Comparison of ENCODE assay signal across 8 mouse cellular contexts in genomic region chr10:121124481-121124880, GRCm38 (mm10).
DNase-seq lines count a peak whose midpoint lies in the region; ATAC-seq and TF ChIP-seq lines count a peak whose summit lies in the region.

No protein-coding gene starts in this region.

- peak; percentile 41; the same call in 1 of the 2 replicates for TF ChIP-seq CTCF in stomach, postnatal 0 days (IDR thresholded peaks at IDR 0.05; ENCODE audit: low read depth)

- H3K4me1 ChIP-seq in kidney, embryonic 14.5 days (ENCODE audit: control insufficient read depth, insufficient read depth, low read length) = no peaks in the 10 kb centered on the region
- 0 out of 2 replicates have a peak, but pooled peaks cover 6% of the 10 kb centered on the region for H3K4me1 ChIP-seq in embryonic facial prominence, embryonic 10.5 days
- H3K4me1 ChIP-seq in stomach, postnatal 0 days (replicated peaks; ENCODE audit: control insufficient read depth, insufficient read depth) = no peaks in the 10 kb centered on the region

- DNase-seq in kidney, adult 9 months = peak; percentile 50
- DNase-seq in R1 (ENCODE audit: low read depth, low spot score) = peak; percentile 18
- peak; percentile 16 for DNase-seq in embryonic facial prominence, embryonic 10.5 days (ENCODE audit: low spot score)
- DNase-seq in stomach, postnatal 0 days (ENCODE audit: low spot score) = peak; percentile 19
- DNase-seq in embryo, embryonic 10.5 days (ENCODE audit: low spot score) = no peak
- no peak for DNase-seq in layer of hippocampus, adult 9-10 months (ENCODE audit: low spot score)
- no peak for DNase-seq in right cerebral cortex, adult 18-20 months

- no peak overlapping the region for H3K4me3 ChIP-seq in kidney, embryonic 14.5 days (ENCODE audit: low read length)
- no peak overlapping the region for H3K4me3 ChIP-seq in embryonic facial prominence, embryonic 10.5 days
- H3K4me3 ChIP-seq in stomach, postnatal 0 days (ENCODE audit: low read depth, low read length) = no peak overlapping the region

- no peak overlapping the region for H3K27ac ChIP-seq in kidney, embryonic 14.5 days (ENCODE audit: low read depth, low read length)
- no peak overlapping the region for H3K27ac ChIP-seq in embryonic facial prominence, embryonic 10.5 days (replicated peaks)
- H3K27ac ChIP-seq in stomach, postnatal 0 days (replicated peaks) = no peak overlapping the region

- no peak overlapping the region for H3K9ac ChIP-seq in kidney, embryonic 14.5 days (ENCODE audit: low read depth, low read length)
- no peak overlapping the region for H3K9ac ChIP-seq in stomach, postnatal 0 days (ENCODE audit: low read length)

- no peak for TF ChIP-seq EP300 in stomach, postnatal 0 days (optimal IDR thresholded peaks at IDR 0.05)

- H3K4me2 ChIP-seq in kidney, embryonic 14.5 days (replicated peaks; ENCODE audit: low read depth, low read length) = no peak overlapping the region
- H3K4me2 ChIP-seq in stomach, postnatal 0 days (replicated peaks; ENCODE audit: low read depth) = no peak overlapping the region

- H3K36me3 ChIP-seq in kidney, embryonic 14.5 days (ENCODE audit: control insufficient read depth, insufficient read depth, low read length) = no peaks in the 10 kb centered on the region
- H3K36me3 ChIP-seq in embryonic facial prominence, embryonic 10.5 days (replicated peaks) = no peaks in the 10 kb centered on the region
- no peaks in the 10 kb centered on the region for H3K36me3 ChIP-seq in stomach, postnatal 0 days (ENCODE audit: control insufficient read depth, insufficient read depth, low read length)

- no peaks in the 10 kb centered on the region for H3K27me3 ChIP-seq in kidney, embryonic 14.5 days (ENCODE audit: control insufficient read depth, insufficient read depth, low read length)
- H3K27me3 ChIP-seq in embryonic facial prominence, embryonic 10.5 days (replicated peaks; ENCODE audit: low read depth, poor library complexity, severe bottlenecking) = no peaks in the 10 kb centered on the region
- H3K27me3 ChIP-seq in stomach, postnatal 0 days (ENCODE audit: control insufficient read depth, insufficient read depth, low read length) = no peaks in the 10 kb centered on the region

- no peak for ATAC-seq in kidney, embryonic 14.5 days (ENCODE audit: low FRiP score, low TSS enrichment)
- no peak for ATAC-seq in stomach, postnatal 0 days (ENCODE audit: low FRiP score, low TSS enrichment)

- 95% methylated on average over 16 of the region's 16 CpGs for WGBS in kidney, embryonic 14.5 days
- 92% methylated on average over 16 of the region's 16 CpGs for WGBS in embryonic facial prominence, embryonic 10.5 days
- 90% methylated on average over 16 of the region's 16 CpGs for WGBS in stomach, postnatal 0 days

- H3K9me3 ChIP-seq in kidney, embryonic 14.5 days (ENCODE audit: control insufficient read depth, low read length) = no peaks in the 10 kb centered on the region
- no peaks in the 10 kb centered on the region for H3K9me3 ChIP-seq in embryonic facial prominence, embryonic 10.5 days
- no peaks in the 10 kb centered on the region for H3K9me3 ChIP-seq in stomach, postnatal 0 days (ENCODE audit: control insufficient read depth, low read length)

Comparison
In these comparisons a context has a peak if more than half of its experiments do, and no peak if none do; other contexts are left out.
1. DNase-seq: peak in kidney, adult 9 months (single experiment), R1 (single experiment), embryonic facial prominence, embryonic 10.5 days (single experiment) and stomach, postnatal 0 days (single experiment); none in embryo, embryonic 10.5 days (single experiment), layer of hippocampus, adult 9-10 months (single experiment) and right cerebral cortex, adult 18-20 months (single experiment).